Mouse (Mus musculus) small intestine, adult 10 weeks (tissue): ENCODE measurements around the gene Prkd1. TPM values are rescaled to one million over a fixed set of nuclear protein-coding genes. Genes with fewer than 3 reads are reported as not detected.

Experiments used
- polyA plus RNA-seq: library from polyadenylated mRNA; stranded (reverse); fragments of 350-450 nt; fragmentation: Illumina TruSeq; extraction: RNeasy Lipid Tissue Mini Kit (QIAGEN cat#74804); gene quantifications from one replicate; pipeline ENCODE4 v1.2.3, GENCODE M21; 2014; ENCODE audit warnings: low replicate concordance

The Prkd1 gene
- 2.5 TPM for polyA plus RNA-seq

DNA sequence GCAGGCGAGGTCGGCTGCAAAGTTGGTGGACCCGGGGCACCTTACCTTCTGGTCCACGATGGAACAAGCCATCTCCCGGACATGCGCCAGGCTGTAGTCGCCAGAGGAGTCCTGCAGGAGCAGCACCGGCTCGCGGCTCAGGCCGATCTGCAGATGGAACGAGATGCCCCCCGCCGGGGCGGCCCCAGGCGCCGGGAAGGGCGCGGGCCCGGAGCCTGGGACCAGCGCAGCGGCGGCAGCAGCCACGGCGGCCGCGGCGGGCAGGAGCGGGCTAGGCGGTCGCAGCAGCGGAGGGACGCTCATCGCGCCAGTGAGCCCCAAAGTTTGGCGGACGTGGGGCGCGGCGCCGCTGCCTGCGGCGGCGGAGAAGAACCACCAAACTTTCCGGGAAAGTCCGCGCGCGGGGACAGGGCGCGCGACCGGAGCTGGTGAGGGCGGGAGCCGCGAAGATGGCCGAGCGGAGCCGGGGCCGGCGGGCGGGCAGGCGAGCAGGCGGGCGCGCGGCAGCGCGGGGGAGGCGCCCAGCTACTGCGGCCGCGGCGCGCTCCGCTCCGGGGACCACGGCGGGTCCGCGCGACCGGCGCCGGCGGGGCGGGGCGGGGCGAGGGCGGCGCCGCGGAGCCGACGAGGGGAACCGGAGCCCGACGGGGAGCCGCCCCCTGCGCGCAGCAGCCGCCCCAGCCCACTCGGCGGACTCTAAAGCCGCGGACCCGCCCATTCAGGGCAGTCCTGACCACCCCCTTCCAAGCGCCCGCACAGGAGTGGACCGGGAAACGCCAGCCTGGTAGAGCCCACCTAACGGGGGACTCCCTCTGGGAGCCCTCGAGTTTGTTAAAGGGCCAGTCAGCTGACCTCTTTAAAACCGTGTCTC, at the start of gene Prkd1:
TSS of gene Prkd1 (minus strand) at position 428 of the 871 bp plus-strand sequence.

